Comparison of ENCODE assay signal across 8 mouse cellular contexts in genomic region chr1:36513718-36514117, GRCm38 (mm10). TPM values are rescaled to one million over a fixed set of nuclear protein-coding genes. Genes with fewer than 3 reads are reported as not detected.
DNase-seq lines count a peak whose midpoint lies in the region; ATAC-seq lines count a peak whose summit lies in the region.

No protein-coding gene starts in this region.

- H3K4me3 ChIP-seq in heart, embryonic 10.5 days, result peak overlapping the region; percentile 98
- H3K4me3 ChIP-seq in forebrain, embryonic 13.5 days, result peak overlapping the region; percentile 96
- H3K4me3 ChIP-seq in midbrain, embryonic 11.5 days (ENCODE audit: low read depth, low read length), result peak overlapping the region; percentile 80

- H3K9ac ChIP-seq in forebrain, embryonic 13.5 days, result peak overlapping the region; percentile 91; the same call in 1 of the 2 replicates
- peak overlapping the region; percentile 82 for H3K9ac ChIP-seq in midbrain, embryonic 11.5 days (ENCODE audit: low read length)

- DNase-seq in heart, embryonic 10.5 days (ENCODE audit: low spot score), result no peak
- DNase-seq in heart, adult 11 months, result no peak
- DNase-seq in MN1 (ENCODE audit: low spot score), result peak; percentile 51
- peak; percentile 55 for DNase-seq in kidney, postnatal 14 days
- DNase-seq in midbrain, embryonic 11.5 days (ENCODE audit: low spot score, missing footprints), result no peak
- no peak for DNase-seq in frontal cortex, adult 2 months (ENCODE audit: extremely low spot score in 1 of 2, low spot score in 1 of 2)

- WGBS in heart, embryonic 10.5 days, result 44% methylated on average over 2 of the region's 2 CpGs
- 28% methylated on average over 2 of the region's 2 CpGs for WGBS in forebrain, embryonic 13.5 days
- 48% methylated on average over 2 of the region's 2 CpGs for WGBS in midbrain, embryonic 11.5 days

- peak overlapping the region; percentile 94 for H3K4me2 ChIP-seq in forebrain, embryonic 13.5 days
- peak overlapping the region; percentile 61 for H3K4me2 ChIP-seq in midbrain, embryonic 11.5 days

- H3K4me1 ChIP-seq in heart, embryonic 10.5 days, result peaks cover 44% of the 10 kb centered on the region
- H3K4me1 ChIP-seq in forebrain, embryonic 13.5 days, result peaks cover 44% of the 10 kb centered on the region
- peaks cover 18% of the 10 kb centered on the region; the same call in 1 of the 2 replicates for H3K4me1 ChIP-seq in midbrain, embryonic 11.5 days (ENCODE audit: control insufficient read depth, insufficient read depth, low read length)

- no peaks in the 10 kb centered on the region for H3K9me3 ChIP-seq in heart, embryonic 10.5 days
- H3K9me3 ChIP-seq in forebrain, embryonic 13.5 days (replicated peaks), result no peaks in the 10 kb centered on the region
- H3K9me3 ChIP-seq in midbrain, embryonic 11.5 days (ENCODE audit: control insufficient read depth, low read length), result no peaks in the 10 kb centered on the region

- peaks cover 36% of the 10 kb centered on the region for H3K36me3 ChIP-seq in heart, embryonic 10.5 days
- peaks cover 26% of the 10 kb centered on the region for H3K36me3 ChIP-seq in forebrain, embryonic 13.5 days (ENCODE audit: poor library complexity, severe bottlenecking)
- 0 out of 2 replicates have a peak, but pooled peaks cover 2% of the 10 kb centered on the region for H3K36me3 ChIP-seq in midbrain, embryonic 11.5 days (ENCODE audit: control insufficient read depth, insufficient read depth, low read length)

- H3K27ac ChIP-seq in heart, embryonic 10.5 days, result no peak overlapping the region
- peak overlapping the region; percentile 46 for H3K27ac ChIP-seq in forebrain, embryonic 13.5 days
- H3K27ac ChIP-seq in midbrain, embryonic 11.5 days (ENCODE audit: low read depth, low read length), result no peak overlapping the region

- no peak for ATAC-seq in forebrain, embryonic 13.5 days
- no peak for ATAC-seq in midbrain, embryonic 11.5 days (ENCODE audit: low FRiP score)
- no peak for ATAC-seq in frontal cortex, adult (ENCODE audit: low TSS enrichment)

- no peaks in the 10 kb centered on the region for H3K27me3 ChIP-seq in heart, embryonic 10.5 days (ENCODE audit: insufficient read depth, poor library complexity, severe bottlenecking)
- H3K27me3 ChIP-seq in forebrain, embryonic 13.5 days, result no peaks in the 10 kb centered on the region
- no peaks in the 10 kb centered on the region for H3K27me3 ChIP-seq in midbrain, embryonic 11.5 days (ENCODE audit: control insufficient read depth, insufficient read depth, low read length)

RNA-seq across cellular contexts. Expression of gene Cnnm3, which starts 2.1 kb away (rescaled TPM):
- 1.5 and 2.5 TPM in 2 replicates for polyA plus RNA-seq in heart, embryonic 10.5 days (2016; fragmentation: Nextera tagmentation; extraction: Ambion mirVana)
- 5.3 and 5.7 TPM in 2 replicates for polyA plus RNA-seq in forebrain, embryonic 13.5 days (2015; fragmentation: Nextera tagmentation; extraction: Ambion mirVana)
- 3.7 and 4.3 TPM in 2 replicates for polyA plus RNA-seq in midbrain, embryonic 11.5 days (2014; fragmentation: Nextera tagmentation; extraction: Ambion mirVana)
- 26.6 and 27.1 TPM in 2 replicates for polyA plus RNA-seq in frontal cortex, adult 2 months (2012; rRNA removed)

RNA-seq across cellular contexts. Expression of gene Ankrd23, which starts 23.0 kb away (rescaled TPM):
- 16.7 and 19.0 TPM in 2 replicates for polyA plus RNA-seq in heart, embryonic 10.5 days (2016; fragmentation: Nextera tagmentation; extraction: Ambion mirVana)
- polyA plus RNA-seq in forebrain, embryonic 13.5 days (2015; fragmentation: Nextera tagmentation; extraction: Ambion mirVana), result 11.3 and 12.3 TPM in 2 replicates
- polyA plus RNA-seq in midbrain, embryonic 11.5 days (2014; fragmentation: Nextera tagmentation; extraction: Ambion mirVana), result 6.0 TPM in 2 replicates
- polyA plus RNA-seq in frontal cortex, adult 2 months (2012; rRNA removed), result 9.5 and 11.5 TPM in 2 replicates

RNA-seq across cellular contexts. Expression of gene Gm42417, which starts 25.5 kb away (rescaled TPM):
- polyA plus RNA-seq in heart, embryonic 10.5 days (2016; fragmentation: Nextera tagmentation; extraction: Ambion mirVana), result 0.20 and 1.0 TPM in 2 replicates
- 0.30 and 0.44 TPM in 2 replicates for polyA plus RNA-seq in forebrain, embryonic 13.5 days (2015; fragmentation: Nextera tagmentation; extraction: Ambion mirVana)
- not detected in 2 replicates for polyA plus RNA-seq in midbrain, embryonic 11.5 days (2014; fragmentation: Nextera tagmentation; extraction: Ambion mirVana)
- 0.04 TPM in 1 of 2 replicates, not detected in the other for polyA plus RNA-seq in frontal cortex, adult 2 months (2012; rRNA removed)

RNA-seq across cellular contexts. Expression of gene Ankrd39, which starts 33.5 kb away (rescaled TPM):
- polyA plus RNA-seq in heart, embryonic 10.5 days (2016; fragmentation: Nextera tagmentation; extraction: Ambion mirVana), result 23.9 and 24.5 TPM in 2 replicates
- polyA plus RNA-seq in forebrain, embryonic 13.5 days (2015; fragmentation: Nextera tagmentation; extraction: Ambion mirVana), result 16.9 and 18.0 TPM in 2 replicates
- polyA plus RNA-seq in midbrain, embryonic 11.5 days (2014; fragmentation: Nextera tagmentation; extraction: Ambion mirVana), result 12.3 and 14.0 TPM in 2 replicates
- polyA plus RNA-seq in frontal cortex, adult 2 months (2012; rRNA removed), result 16.2 and 17.7 TPM in 2 replicates

RNA-seq across cellular contexts. Expression of gene Cnnm4, which starts 42.3 kb away (rescaled TPM):
- 7.1 and 8.6 TPM in 2 replicates for polyA plus RNA-seq in heart, embryonic 10.5 days (2016; fragmentation: Nextera tagmentation; extraction: Ambion mirVana)
- 10.0 and 10.2 TPM in 2 replicates for polyA plus RNA-seq in forebrain, embryonic 13.5 days (2015; fragmentation: Nextera tagmentation; extraction: Ambion mirVana)
- 9.6 and 11.6 TPM in 2 replicates for polyA plus RNA-seq in midbrain, embryonic 11.5 days (2014; fragmentation: Nextera tagmentation; extraction: Ambion mirVana)
- 7.9 and 8.6 TPM in 2 replicates for polyA plus RNA-seq in frontal cortex, adult 2 months (2012; rRNA removed)

Comparison
In these comparisons a context has a peak if more than half of its experiments do, and no peak if none do; other contexts are left out.
1. DNase-seq: peak in MN1 (single experiment) and kidney, postnatal 14 days (single experiment); none in heart, embryonic 10.5 days (single experiment), heart, adult 11 months (single experiment), midbrain, embryonic 11.5 days (single experiment) and frontal cortex, adult 2 months (0 of 2).
2. Peak in every context shown above with its lines, with median percentiles within 50 percentile points of each other: H3K4me3 ChIP-seq.